In the genomic region with DNA sequence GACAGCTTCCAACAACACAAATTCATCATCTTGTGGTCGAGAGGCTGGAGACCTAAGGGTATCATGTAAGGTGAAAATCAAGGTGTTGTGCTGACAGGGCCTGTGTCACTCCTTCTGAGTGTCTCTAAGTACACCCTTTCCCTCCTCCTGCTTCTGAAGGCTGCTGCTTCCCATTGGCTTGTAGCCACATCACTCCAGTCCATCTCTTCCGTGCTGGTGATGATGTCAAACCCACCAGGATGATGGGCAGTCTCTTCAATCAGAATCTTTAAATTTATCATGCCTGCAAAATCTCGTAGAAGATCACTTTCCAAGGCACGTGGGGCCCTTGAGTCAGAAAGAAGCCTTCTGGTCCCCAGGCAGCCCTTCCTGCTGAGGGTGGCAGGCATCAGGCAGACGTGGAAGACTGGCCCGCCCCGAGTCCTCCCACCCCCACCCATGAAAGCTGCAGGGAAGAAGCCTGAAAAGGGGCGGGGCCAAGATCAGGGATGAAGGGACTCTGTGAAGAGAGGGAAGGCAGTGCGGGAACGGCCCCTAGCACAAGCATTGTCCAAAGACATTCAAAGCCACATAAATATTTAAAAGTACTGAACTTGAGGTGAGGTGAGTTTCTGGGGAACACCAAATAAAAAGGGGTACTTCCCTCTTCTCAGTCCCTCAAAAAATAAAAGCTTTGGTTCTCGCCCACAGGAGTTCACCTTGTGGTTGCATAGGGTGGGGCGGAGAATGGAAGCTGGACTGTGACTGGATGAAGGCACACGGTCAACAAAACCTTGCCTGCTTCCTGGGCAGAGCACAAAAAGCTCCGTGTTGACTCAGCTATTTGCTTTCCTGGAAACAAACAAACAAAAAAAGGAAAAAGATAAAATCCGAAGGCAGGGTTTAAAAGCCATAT, we compare ENCODE assay signal across 9 mouse cellular contexts.
DNase-seq lines count a peak whose midpoint lies in the region; ATAC-seq and TF ChIP-seq lines count a peak whose summit lies in the region.
"Had no signal": no experiment of that assay in that cellular context is flagged by ENCODE, and none has a peak within 500 bp of the region (broad histone marks: within the 10 kb centered on the region; RNA-seq: fewer than 3 reads in every experiment).

No protein-coding gene starts in this region.

- 25% methylated on average over 15 of the region's 15 CpGs for WGBS in hindbrain, embryonic 16.5 days
- WGBS in lung, embryonic 14.5 days: 10% methylated on average over 15 of the region's 15 CpGs

- no peak for ATAC-seq in hindbrain, embryonic 16.5 days
- ATAC-seq in lung, embryonic 14.5 days (ENCODE audit: insufficient read depth): peak; percentile 62; the same call in 1 of the 2 replicates

- H3K9me3 ChIP-seq in hindbrain, embryonic 16.5 days (ENCODE audit: control insufficient read depth, low read length): no peaks in the 10 kb centered on the region
- no peaks in the 10 kb centered on the region for H3K9me3 ChIP-seq in lung, embryonic 14.5 days (ENCODE audit: low read depth, low read length)

- peak overlapping the region; percentile 19 for H3K27ac ChIP-seq in hindbrain, embryonic 16.5 days (ENCODE audit: low read depth, low read length)
- H3K27ac ChIP-seq in lung, embryonic 14.5 days (ENCODE audit: low read depth): no peak overlapping the region
- H3K27ac ChIP-seq: macrophage had no signal

- H3K4me1 ChIP-seq in hindbrain, embryonic 16.5 days (ENCODE audit: control insufficient read depth, insufficient read depth, low read depth, low read length): peaks cover 27% of the 10 kb centered on the region
- H3K4me1 ChIP-seq in lung, embryonic 14.5 days (ENCODE audit: insufficient read depth): peaks cover 6% of the 10 kb centered on the region; the same call in 1 of the 2 replicates

- no peaks in the 10 kb centered on the region for H3K27me3 ChIP-seq in hindbrain, embryonic 16.5 days (replicated peaks; ENCODE audit: control insufficient read depth, insufficient read depth, low read length)
- H3K27me3 ChIP-seq in lung, embryonic 14.5 days (ENCODE audit: insufficient read depth, low read length): no peaks in the 10 kb centered on the region

- H3K9ac ChIP-seq in hindbrain, embryonic 16.5 days (ENCODE audit: low read depth, low read length): no peak overlapping the region
- H3K9ac ChIP-seq in lung, embryonic 14.5 days: no peak overlapping the region

- peak overlapping the region; percentile 5; the same call in 1 of the 2 replicates for H3K4me2 ChIP-seq in hindbrain, embryonic 16.5 days (ENCODE audit: low read length)
- H3K4me2 ChIP-seq in lung, embryonic 14.5 days: peak overlapping the region; percentile 42

- H3K4me3 ChIP-seq in hindbrain, embryonic 16.5 days (ENCODE audit: low read length): no peak overlapping the region
- no peak overlapping the region for H3K4me3 ChIP-seq in lung, embryonic 14.5 days (ENCODE audit: low read depth, low read length)

- H3K36me3 ChIP-seq in hindbrain, embryonic 16.5 days (ENCODE audit: control insufficient read depth, insufficient read depth, low read length): no peaks in the 10 kb centered on the region
- no peaks in the 10 kb centered on the region for H3K36me3 ChIP-seq in lung, embryonic 14.5 days (ENCODE audit: insufficient read depth)

- no peak for TF ChIP-seq CTCF in lung, embryonic 14.5 days (IDR thresholded peaks at IDR 0.05; ENCODE audit: low read depth)

- peak; percentile 6 to 25 for DNase-seq in urinary bladder, postnatal 36 days (ENCODE audit: low spot score in 2 of 2)
- DNase-seq in urinary bladder, adult 2 months (ENCODE audit: low spot score): no peak
- DNase-seq in lung, embryonic 14.5 days: peak; percentile 44
- peak; percentile 47 for DNase-seq in thymus, postnatal 14 days
- DNase-seq in adrenal gland, postnatal 36 days: no peak
- DNase-seq in spleen, postnatal 10 days (ENCODE audit: low spot score in 2 of 2): no peak
- DNase-seq in right cerebral cortex, postnatal 14 days: no peak

Comparison
In these comparisons a context has a peak if more than half of its experiments do, and no peak if none do; other contexts are left out.
1. DNase-seq: peak in urinary bladder, postnatal 36 days (2 of 2), lung, embryonic 14.5 days (single experiment) and thymus, postnatal 14 days (single experiment); none in urinary bladder, adult 2 months (single experiment), adrenal gland, postnatal 36 days (0 of 2), spleen, postnatal 10 days (0 of 2) and right cerebral cortex, postnatal 14 days (single experiment).